Mouse (Mus musculus) olfactory bulb, adult 2 months (tissue): ENCODE results near the gene Tulp2.

Experiments used
- CTCF ChIP-seq: fragments of 200-500 bp; IDR thresholded peaks from 2 replicates; pipeline ENCODE4 v1.5.1; 2012; ENCODE audit warnings: low read depth, mild to moderate bottlenecking, low read length, moderate library complexity; ENCODE audit not compliant: insufficient read depth
- POLR2A ChIP-seq: fragments of 200-500 bp; IDR thresholded peaks from 2 replicates; pipeline ENCODE4 v1.6.1; 2012; ENCODE audit warnings: mild to moderate bottlenecking, low read depth, low read length, moderate library complexity; ENCODE audit not compliant: insufficient read depth

- TF ChIP-seq CTCF (no peak), POLR2A (no peak)
Measured at GRCm38 (mm10) chr7:45467090-45467670, 14.5 kb upstream of the Tulp2 start.
